Mouse (Mus musculus) large intestine, adult 2 months (tissue): ENCODE measurements around the gene Zfp568. TPM values are rescaled to one million over a fixed set of nuclear protein-coding genes. Genes with fewer than 3 reads are reported as not detected.
"Not testable (repeated sequence)": the region's sequence is repeated elsewhere in the genome, so short reads cannot be mapped to it uniquely, and the experiment has no call there.

Source experiments
- DNase-seq: peaks from one replicate; pipeline ENCODE4 v3.0.0-alpha.2; 2012; ENCODE audit warnings: low read depth, low spot score
- WGBS: fragments of 180-500 bp; shearing (Covaris S2); methylation state at CpG from one replicate; pipeline ENCODE4 v1.1.7; 2018; 5-methylcytosine and 5-hydroxymethylcytosine counted together
- polyA plus RNA-seq: library from polyadenylated mRNA; depleted of rRNA; stranded (reverse); fragments of >200 nt; gene quantifications from 2 replicates; pipeline ENCODE4 v1.2.3, GENCODE M21; 2012; rRNA removed

The Zfp568 gene
- polyA plus RNA-seq, result 4.1 and 5.5 TPM in 2 replicates

- DNase-seq, result peak; percentile 67
- under 1% methylated on average over 62 of the region's 62 CpGs for WGBS
Observed at GRCm38 (mm10) chr7:29983690-29984380, at the start of gene Zfp568. TSS of gene Zfp568 (plus strand) at chr7:29983955.

GRCm38 (mm10) chr7:29938856-29939255, 44.9 kb upstream of the Zfp568 start:
- WGBS, result 87% methylated on average over 6 of the region's 6 CpGs
- DNase-seq, result no peak

GRCm38 (mm10) chr7:29941027-29941426, 42.7 kb upstream of the Zfp568 start:
- WGBS, result 91% methylated on average over 11 of the region's 11 CpGs
- DNase-seq, result no peak

- DNase-seq, result no peak
- WGBS, result 52% methylated on average over 2 of the region's 2 CpGs
Observed at GRCm38 (mm10) chr7:29942740-29943139, 41.0 kb upstream of the Zfp568 start.

GRCm38 (mm10) chr7:29943720-29944119, 40.0 kb upstream of the Zfp568 start:
- WGBS, result 78% methylated on average over 2 of the region's 2 CpGs
- DNase-seq, result no peak

GRCm38 (mm10) chr7:29944201-29944600, 39.6 kb upstream of the Zfp568 start:
- WGBS, result 84% methylated on average over 2 of the region's 2 CpGs
- DNase-seq, result no peak

- DNase-seq, result no peak
- WGBS, result 30% methylated on average over 10 of the region's 10 CpGs
Observed at GRCm38 (mm10) chr7:29953086-29953485, 30.7 kb upstream of the Zfp568 start.

GRCm38 (mm10) chr7:29953513-29954401, 30.0 kb upstream of the Zfp568 start, which contains the start of gene Zfp74:
TSS of gene Zfp74 (minus strand) at chr7:29954089.
- peak; percentile 66 for DNase-seq
- WGBS, result under 1% methylated on average over 52 of the region's 52 CpGs

- 11% methylated on average over 4 of the region's 4 CpGs for WGBS
- peak; percentile 33 for DNase-seq
Observed at GRCm38 (mm10) chr7:29954731-29955130, 29.0 kb upstream of the Zfp568 start.

GRCm38 (mm10) chr7:29956257-29956656, 27.5 kb upstream of the Zfp568 start:
- DNase-seq, result no peak
- WGBS, result 45% methylated on average over 9 of the region's 10 CpGs

- DNase-seq, result no peak
- whole genome bisulfite sequencing, result 81% methylated on average over 11 of the region's 11 CpGs
Observed at GRCm38 (mm10) chr7:29958125-29958724, 25.5 kb upstream of the Zfp568 start.

- DNase-seq, result no peak
- WGBS, result 54% methylated on average over 3 of the region's 3 CpGs
Observed at GRCm38 (mm10) chr7:29959004-29959403, 24.8 kb upstream of the Zfp568 start.

- not testable (repeated sequence) for DNase-seq
- WGBS, result 62% methylated on average over 39 of the region's 39 CpGs
Observed at GRCm38 (mm10) chr7:29965115-29965810, 18.5 kb upstream of the Zfp568 start.

GRCm38 (mm10) chr7:29970686-29971085, 13.1 kb upstream of the Zfp568 start:
- no peak for DNase-seq
- 79% methylated on average over 9 of the region's 9 CpGs for WGBS

GRCm38 (mm10) chr7:29980761-29981160, 3.0 kb upstream of the Zfp568 start:
- no peak for DNase-seq
- 93% methylated on average over 1 of the region's 1 CpGs for WGBS

- WGBS, result 36% methylated on average over 5 of the region's 5 CpGs
- no peak for DNase-seq
Observed at GRCm38 (mm10) chr7:29981455-29981854, 2.3 kb upstream of the Zfp568 start.

GRCm38 (mm10) chr7:29981860-29982259, 1.9 kb upstream of the Zfp568 start:
- WGBS, result 86% methylated on average over 3 of the region's 3 CpGs
- no peak for DNase-seq

- 79% methylated on average over 4 of the region's 4 CpGs for WGBS
- no peak for DNase-seq
Observed at GRCm38 (mm10) chr7:29982341-29982740, 1.4 kb upstream of the Zfp568 start.

- 19% methylated on average over 6 of the region's 6 CpGs for WGBS
- no peak for DNase-seq
Observed at GRCm38 (mm10) chr7:29982931-29983330, 824 bp upstream of the Zfp568 start.

- under 1% methylated on average over 8 of the region's 8 CpGs for WGBS
Observed at GRCm38 (mm10) chr7:29983340-29983689, 440 bp upstream of the Zfp568 start.

More at GRCm38 (mm10) chr7:29983340-29983689, 440 bp upstream of the Zfp568 start:
- DNase-seq, result no peak
